Mouse (Mus musculus): ENCODE data around the gene Slc29a3. TPM values are rescaled to one million over a fixed set of nuclear protein-coding genes. Genes with fewer than 3 reads are reported as not detected.

Slc29a3 gene
- polyA plus RNA-seq, 1 experiment from 2014 or later, result 9.6 TPM

DNA sequence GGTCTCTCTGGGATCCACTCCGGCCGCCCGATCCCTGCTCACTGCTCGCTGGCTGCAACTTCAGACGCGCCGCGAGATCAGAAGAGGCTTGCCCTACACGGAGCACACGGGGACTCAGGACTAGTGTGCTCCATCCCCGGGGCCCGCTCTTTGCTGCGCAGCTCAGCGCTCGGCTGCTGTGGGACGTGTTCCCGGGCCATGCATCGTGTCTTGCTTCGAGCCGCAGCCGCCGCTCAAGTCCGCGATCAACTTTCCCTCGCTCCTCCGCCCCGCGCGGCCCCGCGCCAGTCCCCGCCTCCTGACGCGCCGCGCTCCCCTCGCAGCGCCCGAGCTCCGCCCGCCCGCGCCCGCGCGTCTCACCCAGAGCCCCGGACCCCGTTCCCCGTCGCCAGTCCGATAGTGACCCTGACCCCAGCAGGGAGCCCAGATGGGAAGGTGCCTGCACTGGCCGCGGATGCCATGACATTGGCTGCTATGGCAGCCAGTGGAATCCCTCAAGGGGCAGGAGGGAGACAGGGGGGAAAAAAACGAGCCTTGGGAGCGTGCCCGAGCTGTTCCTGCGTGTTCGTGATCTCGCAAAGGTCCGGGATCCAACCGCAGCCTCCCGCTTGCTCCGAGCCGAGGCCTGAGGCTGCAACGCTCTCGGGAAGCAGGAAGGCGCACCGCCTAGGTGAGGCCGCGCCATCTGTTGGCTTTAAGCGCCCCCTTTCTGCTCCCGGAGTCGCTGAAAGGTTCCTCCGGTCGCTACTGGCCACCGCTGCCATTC is 65.4 kb downstream of the Slc29a3 start:
- peaks cover 78% of the 10 kb centered on the region for H3K27me3 ChIP-seq
- H3K36me3 ChIP-seq (replicated peaks), result no peaks in the 10 kb centered on the region
- ATAC-seq (ENCODE audit: low FRiP score), result peak; percentile 79
- H3K4me3 ChIP-seq (replicated peaks), result peak overlapping the region; percentile 56
- H3K4me2 ChIP-seq, result peak overlapping the region; percentile 99
- peaks cover 19% of the 10 kb centered on the region for H3K4me1 ChIP-seq
- H3K27ac ChIP-seq, result no peak overlapping the region
- peak overlapping the region; percentile 55 for H3K9ac ChIP-seq
- no peaks in the 10 kb centered on the region for H3K9me3 ChIP-seq
- under 1% methylated on average over 74 of the region's 76 CpGs for WGBS

DNA sequence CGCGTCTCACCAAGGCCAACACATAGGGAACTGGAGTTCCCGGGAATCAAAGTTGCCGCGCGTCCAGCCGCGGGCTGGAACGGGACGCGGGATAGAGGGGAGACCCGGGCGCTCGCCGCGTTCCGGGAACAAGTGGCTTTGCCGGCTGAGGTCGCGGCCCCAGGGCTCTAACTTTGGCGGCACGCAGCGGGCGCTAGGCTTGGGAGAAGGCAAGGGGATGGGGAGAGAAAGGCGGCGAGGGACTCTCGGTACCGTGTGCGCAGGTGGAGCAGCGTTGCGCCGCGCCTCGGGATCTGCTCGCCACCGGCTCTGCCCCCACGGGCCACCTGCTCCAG is 66.0 kb downstream of the Slc29a3 start:
- no peaks in the 10 kb centered on the region for H3K36me3 ChIP-seq (replicated peaks)
- peak overlapping the region; percentile 55 for H3K9ac ChIP-seq
- H3K27ac ChIP-seq, result no peak overlapping the region
- H3K4me1 ChIP-seq, result peaks cover 19% of the 10 kb centered on the region
- 0% methylated on average over 37 of the region's 37 CpGs for WGBS
- peaks cover 78% of the 10 kb centered on the region for H3K27me3 ChIP-seq
- peak overlapping the region; percentile 99 for H3K4me2 ChIP-seq
- no peaks in the 10 kb centered on the region for H3K9me3 ChIP-seq
- ATAC-seq (ENCODE audit: low FRiP score), result no peak
- H3K4me3 ChIP-seq (replicated peaks), result peak overlapping the region; percentile 56

- no peak overlapping the region for H3K27ac ChIP-seq
- no peak for ATAC-seq (ENCODE audit: low FRiP score)
- H3K36me3 ChIP-seq (replicated peaks), result no peaks in the 10 kb centered on the region
- peaks cover 78% of the 10 kb centered on the region for H3K27me3 ChIP-seq
- H3K4me2 ChIP-seq, result peak overlapping the region; percentile 99
- peak overlapping the region; percentile 56 for H3K4me3 ChIP-seq (replicated peaks)
- WGBS, result 7% methylated on average over 50 of the region's 50 CpGs
- peaks cover 19% of the 10 kb centered on the region for H3K4me1 ChIP-seq
- no peaks in the 10 kb centered on the region for H3K9me3 ChIP-seq
- H3K9ac ChIP-seq, result no peak overlapping the region
Observed at GRCm38 (mm10) chr10:60685764-60686640, 66.6 kb downstream of the Slc29a3 start.

DNA sequence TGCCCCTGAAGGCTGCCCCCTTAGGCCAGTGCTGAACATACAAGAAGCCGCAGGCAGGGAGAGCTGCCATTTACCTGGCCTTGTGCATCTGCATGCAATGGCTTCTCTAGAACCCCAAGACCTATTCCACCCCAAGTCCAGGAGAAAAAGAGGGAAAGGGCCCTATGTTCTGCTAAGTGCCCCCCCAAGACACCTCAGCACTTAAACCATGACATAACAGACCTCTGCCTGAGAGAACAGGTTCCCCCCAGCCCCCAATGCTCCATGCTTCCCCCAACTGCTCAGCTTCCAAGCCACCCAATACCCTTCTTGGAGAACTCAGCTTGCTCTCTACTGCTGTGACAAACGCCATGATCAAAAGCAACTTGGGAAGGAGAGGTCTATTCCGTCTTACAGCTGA is 73.7 kb downstream of the Slc29a3 start:
- H3K27me3 ChIP-seq, result peaks cover 11% of the 10 kb centered on the region
- H3K9ac ChIP-seq, result no peak overlapping the region
- no peak overlapping the region for H3K4me3 ChIP-seq (replicated peaks)
- H3K36me3 ChIP-seq (replicated peaks), result no peaks in the 10 kb centered on the region
- ATAC-seq (ENCODE audit: low FRiP score), result no peak
- H3K4me1 ChIP-seq, result no peaks in the 10 kb centered on the region
- WGBS, result 85% methylated on average over 3 of the region's 3 CpGs
- H3K9me3 ChIP-seq, result no peaks in the 10 kb centered on the region
- no peak overlapping the region for H3K4me2 ChIP-seq
- no peak overlapping the region for H3K27ac ChIP-seq

- no peak for ATAC-seq (ENCODE audit: low FRiP score)
- Histone ChIP-seq H3K9me3 (no peaks in the 10 kb centered on the region), H3K27me3 (no peaks in the 10 kb centered on the region), H3K9ac (no peak overlapping the region), H3K36me3 (replicated peaks) (no peaks in the 10 kb centered on the region), H3K4me1 (no peaks in the 10 kb centered on the region), H3K4me2 (no peak overlapping the region), H3K27ac (no peak overlapping the region), H3K4me3 (replicated peaks) (no peak overlapping the region)
- WGBS, result 82% methylated on average over 4 of the region's 4 CpGs
Observed at GRCm38 (mm10) chr10:60677319-60677718, 75.3 kb downstream of the Slc29a3 start.

GRCm38 (mm10) chr10:60670166-60670565 is 82.4 kb downstream of the Slc29a3 start:
- Histone ChIP-seq H3K27ac (no peak overlapping the region), H3K9ac (no peak overlapping the region), H3K4me2 (no peak overlapping the region), H3K27me3 (no peaks in the 10 kb centered on the region), H3K36me3 (replicated peaks) (no peaks in the 10 kb centered on the region), H3K9me3 (no peaks in the 10 kb centered on the region), H3K4me1 (no peaks in the 10 kb centered on the region), H3K4me3 (replicated peaks) (no peak overlapping the region)
- no peak for ATAC-seq (ENCODE audit: low FRiP score)
- WGBS, result 87% methylated on average over 8 of the region's 8 CpGs

DNA sequence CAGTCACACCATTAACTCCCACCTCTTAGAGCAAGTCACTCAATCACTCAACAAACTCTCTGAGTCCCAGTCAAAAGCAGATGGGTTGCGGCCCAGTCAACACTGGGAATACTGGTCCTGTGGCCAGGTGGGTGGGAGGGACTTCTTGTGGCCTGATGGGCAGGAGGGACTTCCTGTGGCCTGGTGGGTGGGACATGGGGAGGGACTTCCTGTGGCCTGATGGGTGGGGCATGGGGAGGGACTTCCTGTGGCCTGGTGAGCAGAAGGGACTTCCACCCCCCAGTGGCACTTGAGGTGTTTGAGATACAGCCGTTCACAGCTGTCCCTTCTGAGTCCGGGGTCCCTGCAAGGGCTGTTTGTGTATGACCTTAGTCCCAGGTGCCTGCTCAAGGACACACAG is 84.0 kb downstream of the Slc29a3 start:
- H3K36me3 ChIP-seq (replicated peaks), result no peaks in the 10 kb centered on the region
- H3K9me3 ChIP-seq, result no peaks in the 10 kb centered on the region
- H3K27me3 ChIP-seq, result no peaks in the 10 kb centered on the region
- no peak overlapping the region for H3K4me2 ChIP-seq
- H3K4me3 ChIP-seq (replicated peaks), result no peak overlapping the region
- H3K4me1 ChIP-seq, result no peaks in the 10 kb centered on the region
- no peak overlapping the region for H3K27ac ChIP-seq
- 87% methylated on average over 3 of the region's 3 CpGs for WGBS
- no peak overlapping the region for H3K9ac ChIP-seq
- ATAC-seq (ENCODE audit: low FRiP score), result no peak

Other genes starting within 250 kb of the Slc29a3 start
- 1.6 and 2.5 TPM in 2 replicates for gene Cdh23, start 56.3 kb downstream of the Slc29a3 start, polyA plus RNA-seq (2016; fragmentation: Nextera tagmentation; extraction: Ambion mirVana)
- gene Unc5b, start 78.8 kb upstream of the Slc29a3 start, polyA plus RNA-seq (2016; fragmentation: Nextera tagmentation; extraction: Ambion mirVana), result 3.6 and 4.7 TPM in 2 replicates

Measured in forebrain, embryonic 12.5 days (tissue).